Mouse (Mus musculus) CH12.LX (cell line): Measurements from ENCODE around the gene Tmem37.

Source experiments
- BHLHE40 ChIP-seq: IDR thresholded peaks from 2 replicates; pipeline ENCODE4 v1.6.1; 2011; ENCODE audit warnings: mild to moderate bottlenecking, low read depth, low read length, improper control_type of control experiment
- CHD2 ChIP-seq: IDR thresholded peaks from 2 replicates; pipeline ENCODE4 v1.6.1; 2011; ENCODE audit warnings: low read length, improper control_type of control experiment
- CTCF ChIP-seq, 2 experiments: IDR thresholded peaks in 1 of 2; conservative IDR thresholded peaks in 1 of 2; 2 replicates each; pipeline ENCODE4 v1.5.1; 2011 to 2012; ENCODE audit warnings: low read depth in 2 of 2, low read length in 2 of 2, improper control_type of control experiment in 1 of 2, inconsistent platforms in 1 of 2, mild to moderate bottlenecking in 1 of 2, moderate library complexity in 1 of 2
- E2F4 ChIP-seq: IDR thresholded peaks from 2 replicates; pipeline ENCODE4 v1.6.1; 2011; ENCODE audit warnings: low read depth, low read length, improper control_type of control experiment; ENCODE audit not compliant: insufficient replicate concordance
- EP300 ChIP-seq: IDR thresholded peaks from 2 replicates; pipeline ENCODE4 v1.6.1; 2011; ENCODE audit warnings: low read length, improper control_type of control experiment
- MAFK ChIP-seq: IDR thresholded peaks from 2 replicates; pipeline ENCODE4 v1.6.1; 2011; ENCODE audit warnings: low read length, improper control_type of control experiment; ENCODE audit not compliant: insufficient replicate concordance
- MAZ ChIP-seq: IDR thresholded peaks from 2 replicates; pipeline ENCODE4 v1.6.1; 2012; ENCODE audit warnings: low read depth, mild to moderate bottlenecking, inconsistent platforms, low read length, improper control_type of control experiment, moderate library complexity
- MEF2A ChIP-seq: IDR thresholded peaks from 2 replicates; pipeline ENCODE4 v1.6.1; 2014; ENCODE audit warnings: low read depth, mild to moderate bottlenecking, inconsistent platforms, low read length, improper control_type of control experiment, borderline replicate concordance
- POLR2A ChIP-seq: IDR thresholded peaks from 2 replicates; pipeline ENCODE4 v1.6.1; 2011; ENCODE audit warnings: low read depth, mild to moderate bottlenecking, improper control_type of control experiment, low read length
- SIN3A ChIP-seq: IDR thresholded peaks from 2 replicates; pipeline ENCODE4 v1.6.1; 2012; ENCODE audit warnings: low read length, improper control_type of control experiment, inconsistent platforms
- UBTF ChIP-seq: IDR thresholded peaks from 2 replicates; pipeline ENCODE4 v1.6.1; 2012; ENCODE audit warnings: low read depth, mild to moderate bottlenecking, inconsistent platforms, low read length, improper control_type of control experiment, moderate library complexity
- ZKSCAN1 ChIP-seq: IDR thresholded peaks from 2 replicates; pipeline ENCODE4 v1.6.1; 2012; ENCODE audit warnings: low read depth, inconsistent platforms, low read length, improper control_type of control experiment, borderline replicate concordance

- TF ChIP-seq ZKSCAN1, result no peak
- no peak for TF ChIP-seq POLR2A
- no peak for TF ChIP-seq MAZ
- TF ChIP-seq MEF2A, result no peak
- TF ChIP-seq UBTF, result no peak
- no peak for TF ChIP-seq CHD2
- TF ChIP-seq E2F4, result no peak
- TF ChIP-seq BHLHE40, result no peak
- TF ChIP-seq CTCF (conservative IDR thresholded peaks at IDR 0.05 in 1 of 2, IDR thresholded peaks at IDR 0.05 in 1 of 2; ENCODE audit: low read depth in 2 of 2, low read length in 2 of 2), result no peak
- TF ChIP-seq EP300, result no peak
- TF ChIP-seq SIN3A, result no peak
- TF ChIP-seq MAFK, result no peak
Observed at GRCm38 (mm10) chr1:120082957-120083585, 9.2 kb upstream of the Tmem37 start.
